Mouse (Mus musculus) forebrain, embryonic 14.5 days (tissue): ENCODE results near the gene Cks2. TPM values are rescaled to one million over a fixed set of nuclear protein-coding genes. Genes with fewer than 3 reads are reported as not detected.

Experiments
- ATAC-seq: fragments of 200-750 bp; cut with Nextera tagmentation; 2 replicates; pipeline ENCODE4 v1.8.0; 2017; ENCODE audit warnings: mild to moderate bottlenecking, moderate library complexity
- DNase-seq: peaks from one replicate; pipeline ENCODE4 v3.0.0-alpha.2; 2015; ENCODE audit warnings: low spot score
- H3K27ac ChIP-seq: fragments of 300-500 bp; sonication (generic); 2 replicates; pipeline ENCODE4 v1.5.1; 2014; ENCODE audit warnings: low read depth, mild to moderate bottlenecking, control low read depth, low read length, moderate library complexity
- H3K27me3 ChIP-seq: fragments of 300-500 bp; sonication (generic); replicated peaks from 2 replicates; pipeline ENCODE4 v1.6.1; 2014; ENCODE audit warnings: low read length, control low read depth, mixed read lengths; ENCODE audit not compliant: control insufficient read depth, insufficient read depth
- H3K36me3 ChIP-seq: fragments of 300-500 bp; sonication (generic); 2 replicates; pipeline ENCODE4 v1.6.1; 2014; ENCODE audit warnings: low read length, control low read depth; ENCODE audit not compliant: control insufficient read depth, insufficient read depth
- H3K4me1 ChIP-seq: fragments of 300-500 bp; sonication (generic); 2 replicates; pipeline ENCODE4 v1.6.1; 2014; ENCODE audit warnings: antibody characterized with exemption, low read length, control low read depth; ENCODE audit not compliant: control insufficient read depth, insufficient read depth
- H3K4me2 ChIP-seq: fragments of 300-500 bp; sonication (generic); 2 replicates; pipeline ENCODE4 v1.6.1; 2014; ENCODE audit warnings: mild to moderate bottlenecking, control low read depth, low read length
- H3K4me3 ChIP-seq: fragments of 300-500 bp; sonication (generic); 2 replicates; pipeline ENCODE4 v1.5.1; 2014; ENCODE audit warnings: low read depth, low read length, control low read depth
- H3K9ac ChIP-seq: fragments of 300-500 bp; sonication (generic); 2 replicates; pipeline ENCODE4 v1.6.1; 2014; ENCODE audit warnings: mild to moderate bottlenecking, low read length, control low read depth, moderate library complexity
- H3K9me3 ChIP-seq: fragments of 300-500 bp; sonication (generic); replicated peaks from 2 replicates; pipeline ENCODE4 v1.6.1; 2016; ENCODE audit warnings: low read length, control low read depth, mixed read lengths; ENCODE audit not compliant: control insufficient read depth
- WGBS: fragments of 180-500 bp; shearing (Covaris S2); extraction: QIAGEN DNeasy Blood & Tissue Kit; methylation state at CpG from one replicate; pipeline ENCODE4 v1.1.7; 2014; 5-methylcytosine and 5-hydroxymethylcytosine counted together
- polyA plus RNA-seq: library from polyadenylated mRNA; unstranded; fragments of >200 nt; fragmentation: Nextera tagmentation; extraction: Ambion mirVana; gene quantifications from 2 replicates; pipeline ENCODE4 v1.2.1, GENCODE M21; 2014

Gene Cks2
- polyA plus RNA-seq: 147 and 215 TPM in 2 replicates

DNA sequence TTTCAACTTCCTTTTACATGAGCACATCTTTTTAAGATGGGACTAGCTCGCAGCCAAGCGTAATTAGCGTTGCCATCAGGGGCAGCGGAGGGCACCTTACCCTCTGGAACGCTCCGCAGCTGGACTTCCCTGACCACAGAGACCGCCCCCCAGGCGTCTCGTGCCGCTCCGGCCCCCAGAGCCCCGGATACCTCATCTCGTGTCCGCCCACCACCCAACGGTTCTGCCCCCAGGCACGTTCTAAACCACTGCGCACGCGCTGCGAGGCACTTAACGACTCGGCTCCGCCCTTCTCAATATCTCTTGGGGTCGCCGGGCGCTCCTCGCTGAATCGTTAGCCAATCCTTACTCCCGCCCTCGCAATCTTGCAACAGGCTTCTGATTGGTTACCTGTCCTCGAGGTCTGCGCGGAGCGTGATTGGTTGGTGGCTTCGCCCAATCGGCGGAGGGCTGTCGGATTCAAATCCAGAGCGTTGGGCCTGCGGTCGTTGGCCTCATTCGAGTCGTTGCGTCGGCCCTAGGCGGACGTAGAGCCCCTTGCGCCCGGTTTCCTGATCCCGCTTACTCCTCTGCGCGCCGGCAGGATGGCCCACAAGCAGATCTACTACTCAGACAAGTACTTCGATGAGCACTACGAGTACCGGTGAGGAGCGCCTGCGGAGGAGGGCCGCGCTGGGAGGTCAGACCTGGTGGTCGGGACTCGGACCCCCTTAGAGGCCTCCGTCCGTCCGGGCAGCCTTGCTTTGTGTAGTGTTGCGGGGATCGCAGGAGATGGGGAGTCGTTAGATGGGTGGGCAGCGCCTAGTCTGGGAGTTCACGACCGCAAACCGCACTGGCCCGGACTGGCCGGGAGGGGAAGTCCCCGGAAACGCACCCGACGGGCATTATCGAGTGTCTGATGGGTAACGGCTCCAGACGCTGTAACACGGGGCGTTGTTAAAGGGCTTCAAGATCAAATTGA, at the start of gene Cks2:
Gene Cks2, plus strand, starts transcription at position 404 of the 961 bp plus-strand sequence.
- Histone ChIP-seq H3K4me2 (peak within 1 kb of the TSS; percentile 79), H3K27ac (peak within 1 kb of the TSS; percentile 48; the same call in 1 of the 2 replicates), H3K4me1 (peaks cover 14% of the 10 kb centered on the region; the same call in 1 of the 2 replicates), H3K4me3 (peak within 1 kb of the TSS; percentile 69), H3K27me3 (no peaks in the 10 kb centered on the region), H3K9ac (peak within 1 kb of the TSS; percentile 85), H3K9me3 (no peaks in the 10 kb centered on the region), H3K36me3 (no peaks in the 10 kb centered on the region)
- WGBS: under 1% methylated on average over 83 of the region's 83 CpGs
- ATAC-seq: peak; percentile 99
- DNase-seq: peak; percentile 100

DNA sequence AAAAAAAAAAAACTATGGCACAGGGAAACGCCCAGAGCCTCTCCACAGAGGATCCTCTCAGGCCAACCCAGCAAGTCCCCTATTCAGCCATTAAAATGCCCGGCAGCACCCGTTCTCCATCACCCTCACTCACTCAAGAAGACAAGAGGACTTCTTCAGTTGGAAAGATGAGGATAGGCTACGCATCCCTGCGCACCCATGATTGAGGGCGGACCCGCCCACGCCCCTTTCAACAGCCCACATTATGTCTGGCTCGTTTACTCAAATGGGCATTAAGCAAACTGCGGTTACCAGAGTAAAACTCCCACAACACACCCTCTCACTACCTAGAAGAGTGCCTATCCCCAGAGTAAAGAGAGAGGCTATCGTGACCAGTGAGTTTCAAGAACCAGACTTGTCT, 49.6 kb upstream of the Cks2 start:
- ATAC-seq: peak; percentile 26
- Histone ChIP-seq H3K9ac (no peak overlapping the region; the same call in 1 of the 2 replicates), H3K36me3 (no peaks in the 10 kb centered on the region), H3K4me1 (peaks cover 4% of the 10 kb centered on the region), H3K9me3 (no peaks in the 10 kb centered on the region), H3K4me3 (peak overlapping the region; percentile 42; the same call in 1 of the 2 replicates), H3K27me3 (no peaks in the 10 kb centered on the region; the same call in 1 of the 2 replicates), H3K27ac (no peak overlapping the region), H3K4me2 (peak overlapping the region; percentile 96)
- no peak for DNase-seq
- WGBS: 26% methylated on average over 11 of the region's 11 CpGs

GRCm38 (mm10) chr13:51598063-51598462, 47.0 kb upstream of the Cks2 start:
- Histone ChIP-seq H3K4me2 (no peak overlapping the region), H3K9ac (no peak overlapping the region), H3K27ac (no peak overlapping the region), H3K9me3 (no peaks in the 10 kb centered on the region), H3K27me3 (no peaks in the 10 kb centered on the region; the same call in 1 of the 2 replicates), H3K4me3 (no peak overlapping the region), H3K4me1 (peaks cover 7% of the 10 kb centered on the region), H3K36me3 (no peaks in the 10 kb centered on the region)
- ATAC-seq (no peak), DNase-seq (no peak)
- 84% methylated on average over 2 of the region's 2 CpGs for WGBS

DNA sequence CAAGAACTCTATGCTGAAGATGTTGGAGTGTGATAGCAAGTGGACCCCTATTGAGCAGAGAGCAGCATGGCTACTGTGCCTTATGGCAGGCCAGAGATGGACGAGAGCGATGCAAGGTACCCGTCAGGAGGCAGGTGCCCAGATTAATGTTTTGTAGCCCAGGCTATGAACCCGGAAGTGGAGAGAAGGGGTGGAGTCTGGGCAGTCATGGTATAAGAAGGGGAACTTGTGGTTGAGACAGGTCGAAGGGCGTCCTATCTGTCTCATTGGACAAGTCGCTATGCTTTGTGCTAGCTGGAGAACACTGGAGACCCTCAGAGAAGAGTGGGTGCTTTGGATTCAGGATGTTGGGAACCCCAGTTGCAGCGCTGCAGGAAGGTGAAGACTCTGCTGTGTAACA, 44.9 kb upstream of the Cks2 start:
- Histone ChIP-seq H3K27me3 (no peaks in the 10 kb centered on the region; the same call in 1 of the 2 replicates), H3K27ac (no peak overlapping the region), H3K36me3 (no peaks in the 10 kb centered on the region), H3K4me1 (peaks cover 18% of the 10 kb centered on the region), H3K4me2 (no peak overlapping the region), H3K9ac (no peak overlapping the region), H3K4me3 (no peak overlapping the region), H3K9me3 (no peaks in the 10 kb centered on the region)
- ATAC-seq (no peak), DNase-seq (no peak)
- 94% methylated on average over 8 of the region's 8 CpGs for WGBS

GRCm38 (mm10) chr13:51602764-51603163, 42.3 kb upstream of the Cks2 start:
- H3K4me3 ChIP-seq: peak overlapping the region; percentile 20; the same call in 1 of the 2 replicates

DNA sequence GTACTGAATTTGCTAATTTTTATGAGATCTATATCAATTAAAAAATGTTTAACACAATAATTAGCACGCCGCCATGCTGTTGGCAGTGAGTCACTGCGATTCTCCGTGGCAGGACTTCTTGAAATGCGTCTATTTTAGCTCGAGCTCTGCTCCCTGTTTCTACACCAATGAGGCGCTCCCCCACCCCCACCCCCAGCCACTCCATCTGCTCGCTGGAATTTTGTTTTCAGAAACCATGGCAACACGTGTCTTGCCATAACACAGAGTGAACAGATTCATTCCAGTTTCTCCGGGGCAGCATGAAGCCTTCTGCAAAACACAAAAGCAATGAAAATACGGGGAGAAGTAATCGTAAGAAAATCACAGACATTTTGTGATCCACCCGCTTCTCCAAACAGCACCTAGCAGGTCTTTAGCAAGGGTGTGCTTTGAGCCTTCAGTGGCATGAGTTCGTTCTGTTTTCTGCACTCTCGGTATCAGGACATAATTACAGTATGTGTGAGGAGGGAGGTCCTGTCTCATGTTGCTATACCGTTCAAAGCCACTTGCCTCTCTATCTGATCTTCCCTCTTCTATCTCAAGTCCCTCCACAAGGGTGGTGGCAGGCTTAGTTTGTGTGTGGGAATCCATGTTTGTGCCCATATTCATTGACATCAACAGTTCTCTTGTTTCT, 41.7 kb upstream of the Cks2 start:
- H3K36me3 ChIP-seq: no peaks in the 10 kb centered on the region
- WGBS: 7% methylated on average over 16 of the region's 16 CpGs
- H3K9me3 ChIP-seq: no peaks in the 10 kb centered on the region
- peak overlapping the region; percentile 20 for H3K4me3 ChIP-seq
- peak overlapping the region; percentile 52 for H3K4me2 ChIP-seq
- DNase-seq: peak; percentile 93
- peak overlapping the region; percentile 72 for H3K27ac ChIP-seq
- peak; percentile 95 for ATAC-seq
- peak overlapping the region; percentile 13; the same call in 1 of the 2 replicates for H3K9ac ChIP-seq
- H3K4me1 ChIP-seq: peaks cover 14% of the 10 kb centered on the region
- no peaks in the 10 kb centered on the region for H3K27me3 ChIP-seq

More at GRCm38 (mm10) chr13:51602764-51603163, 42.3 kb upstream of the Cks2 start:
- Histone ChIP-seq H3K27ac (peak overlapping the region; percentile 72; the same call in 1 of the 2 replicates), H3K27me3 (no peaks in the 10 kb centered on the region), H3K9ac (no peak overlapping the region; the same call in 1 of the 2 replicates), H3K9me3 (no peaks in the 10 kb centered on the region), H3K36me3 (no peaks in the 10 kb centered on the region), H3K4me2 (peak overlapping the region; percentile 52), H3K4me1 (peaks cover 14% of the 10 kb centered on the region)
- DNase-seq: no peak
- 61% methylated on average over 8 of the region's 8 CpGs for WGBS
- ATAC-seq: peak; percentile 40

DNA sequence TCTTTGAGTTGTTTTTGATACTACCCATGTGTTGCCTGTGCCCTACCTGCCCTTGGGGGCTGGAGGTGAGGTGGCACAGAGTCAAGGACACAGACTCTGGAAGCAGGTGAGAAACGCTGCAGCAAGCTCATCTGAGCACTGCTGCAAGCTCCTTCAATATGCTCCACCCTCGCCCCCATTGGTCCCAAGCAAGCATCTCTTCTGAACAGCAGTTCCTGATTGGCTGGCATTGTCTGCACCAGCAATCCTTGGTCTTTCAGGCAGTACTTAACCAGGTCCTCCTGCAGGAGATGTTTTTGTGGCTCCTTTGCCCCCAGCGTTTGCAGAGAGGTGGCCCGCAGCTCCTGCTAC, 41.2 kb upstream of the Cks2 start:
- Histone ChIP-seq H3K4me1 (peaks cover 14% of the 10 kb centered on the region), H3K4me2 (peak overlapping the region; percentile 52), H3K9ac (no peak overlapping the region), H3K36me3 (no peaks in the 10 kb centered on the region), H3K4me3 (no peak overlapping the region; the same call in 1 of the 2 replicates), H3K27me3 (no peaks in the 10 kb centered on the region), H3K9me3 (no peaks in the 10 kb centered on the region), H3K27ac (peak overlapping the region; percentile 72)
- ATAC-seq (peak; percentile 67), DNase-seq (peak; percentile 64)
- 29% methylated on average over 4 of the region's 4 CpGs for WGBS

GRCm38 (mm10) chr13:51609231-51609630, 35.8 kb upstream of the Cks2 start:
- Histone ChIP-seq H3K4me3 (no peak overlapping the region), H3K36me3 (no peaks in the 10 kb centered on the region), H3K27me3 (no peaks in the 10 kb centered on the region), H3K4me1 (peaks cover 5% of the 10 kb centered on the region; the same call in 1 of the 2 replicates), H3K4me2 (no peak overlapping the region), H3K9ac (no peak overlapping the region), H3K9me3 (no peaks in the 10 kb centered on the region), H3K27ac (no peak overlapping the region)
- DNase-seq: no peak
- no peak for ATAC-seq
- 93% methylated on average over 5 of the region's 7 CpGs for WGBS
